Mouse (Mus musculus): ENCODE measurements around the gene Cd46. TPM values are rescaled to one million over a fixed set of nuclear protein-coding genes. Genes with fewer than 3 reads are reported as not detected.

Gene Cd46
- total and polyA plus RNA-seq, 2 experiments from 2014 or later: 1.2 to 3.4 TPM

DNA sequence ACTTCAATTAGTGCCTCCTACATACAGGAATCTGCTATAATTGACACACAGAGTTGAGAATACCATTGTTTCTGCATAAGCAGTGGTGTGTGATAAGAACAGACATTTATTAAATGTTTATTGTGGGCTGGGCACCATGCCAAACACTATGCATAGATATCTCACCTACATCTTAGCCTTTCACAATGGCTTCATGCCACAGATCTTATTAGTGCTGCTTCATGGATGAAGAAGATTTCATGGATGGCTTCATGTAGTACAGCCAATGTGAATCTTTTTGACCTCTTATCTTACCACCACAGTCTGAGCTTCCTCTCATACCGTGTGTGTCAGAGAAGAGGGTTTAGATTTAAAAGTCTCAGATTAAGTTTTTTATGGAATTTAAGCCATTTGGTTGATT lies 87.9 kb downstream of the Cd46 start:
- Histone ChIP-seq H3K4me1 (ENCODE audit: insufficient read depth, low read length) (no peaks in the 10 kb centered on the region), H3K36me3 (ENCODE audit: insufficient read depth, low read length) (no peaks in the 10 kb centered on the region), H3K4me3 (ENCODE audit: low read depth, low read length) (no peak overlapping the region), H3K27ac (ENCODE audit: low read depth, low read length) (no peak overlapping the region), H3K4me2 (ENCODE audit: low read depth, low read length, poor library complexity, severe bottlenecking) (no peak overlapping the region), H3K9ac (replicated peaks; ENCODE audit: low read length, poor library complexity, severe bottlenecking) (no peak overlapping the region), H3K27me3 (ENCODE audit: insufficient read depth, low read length) (no peaks in the 10 kb centered on the region), H3K9me3 (ENCODE audit: low read length) (no peaks in the 10 kb centered on the region)
- DNase-seq (ENCODE audit: low spot score) (peak; percentile 26), ATAC-seq (ENCODE audit: low FRiP score) (no peak)
- 58% methylated on average over 1 of the region's 1 CpGs for WGBS
- no peak for TF ChIP-seq CTCF (IDR thresholded peaks at IDR 0.05)

GRCm38 (mm10) chr1:195003328-195003727 lies 88.7 kb downstream of the Cd46 start:
- H3K9ac ChIP-seq (replicated peaks; ENCODE audit: low read length, poor library complexity, severe bottlenecking): no peak overlapping the region
- ATAC-seq (ENCODE audit: low FRiP score): no peak
- WGBS: 85% methylated on average over 4 of the region's 4 CpGs
- H3K27me3 ChIP-seq (ENCODE audit: insufficient read depth, low read length): no peaks in the 10 kb centered on the region
- H3K27ac ChIP-seq (ENCODE audit: low read depth, low read length): no peak overlapping the region
- no peaks in the 10 kb centered on the region for H3K9me3 ChIP-seq (ENCODE audit: low read length)
- no peaks in the 10 kb centered on the region for H3K36me3 ChIP-seq (ENCODE audit: insufficient read depth, low read length)
- H3K4me1 ChIP-seq (ENCODE audit: insufficient read depth, low read length): no peaks in the 10 kb centered on the region
- DNase-seq (ENCODE audit: low spot score): no peak
- no peak overlapping the region for H3K4me3 ChIP-seq (ENCODE audit: low read depth, low read length)
- TF ChIP-seq CTCF (IDR thresholded peaks at IDR 0.05): no peak
- H3K4me2 ChIP-seq (ENCODE audit: low read depth, low read length, poor library complexity, severe bottlenecking): no peak overlapping the region

- Histone ChIP-seq H3K9ac (replicated peaks; ENCODE audit: low read length, poor library complexity, severe bottlenecking) (no peak overlapping the region), H3K4me3 (ENCODE audit: low read depth, low read length) (no peak overlapping the region), H3K4me2 (ENCODE audit: low read depth, low read length, poor library complexity, severe bottlenecking) (no peak overlapping the region), H3K27ac (ENCODE audit: low read depth, low read length) (no peak overlapping the region), H3K27me3 (ENCODE audit: insufficient read depth, low read length) (no peaks in the 10 kb centered on the region), H3K36me3 (ENCODE audit: insufficient read depth, low read length) (no peaks in the 10 kb centered on the region), H3K9me3 (ENCODE audit: low read length) (no peaks in the 10 kb centered on the region), H3K4me1 (ENCODE audit: insufficient read depth, low read length) (no peaks in the 10 kb centered on the region)
- 94% methylated on average over 1 of the region's 1 CpGs for WGBS
- no peak for DNase-seq (ENCODE audit: low spot score)
- TF ChIP-seq CTCF (IDR thresholded peaks at IDR 0.05): no peak
- ATAC-seq (ENCODE audit: low FRiP score): no peak
Observed at GRCm38 (mm10) chr1:194998396-194998795, 93.7 kb downstream of the Cd46 start.

DNA sequence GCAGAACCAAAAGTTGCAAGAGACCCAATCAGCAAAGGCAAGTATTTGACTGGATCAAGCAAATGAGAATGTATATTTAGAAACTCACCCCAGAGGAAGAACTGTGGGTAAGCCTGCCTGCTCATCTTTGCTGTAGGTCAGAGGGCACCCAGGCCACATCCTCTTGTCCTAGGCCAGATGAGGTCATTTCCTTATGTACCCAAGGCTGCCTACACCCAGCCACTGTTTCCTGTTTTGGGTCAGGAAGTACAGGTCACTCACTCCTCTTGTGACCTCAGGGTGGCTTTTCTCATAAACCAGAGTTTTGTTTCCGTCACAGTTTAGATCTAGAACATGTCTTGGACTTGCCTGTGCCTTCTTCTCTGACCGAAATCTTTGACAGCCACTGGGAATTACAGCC lies 96.9 kb downstream of the Cd46 start:
- no peak overlapping the region for H3K27ac ChIP-seq (ENCODE audit: low read depth, low read length)
- ATAC-seq (ENCODE audit: low FRiP score): no peak
- H3K36me3 ChIP-seq (ENCODE audit: insufficient read depth, low read length): no peaks in the 10 kb centered on the region
- no peak overlapping the region for H3K9ac ChIP-seq (replicated peaks; ENCODE audit: low read length, poor library complexity, severe bottlenecking)
- WGBS: 88% methylated on average over 2 of the region's 2 CpGs
- no peaks in the 10 kb centered on the region for H3K4me1 ChIP-seq (ENCODE audit: insufficient read depth, low read length)
- H3K4me3 ChIP-seq (ENCODE audit: low read depth, low read length): no peak overlapping the region
- no peaks in the 10 kb centered on the region for H3K27me3 ChIP-seq (ENCODE audit: insufficient read depth, low read length)
- TF ChIP-seq CTCF (IDR thresholded peaks at IDR 0.05): no peak
- no peak for DNase-seq (ENCODE audit: low spot score)
- H3K9me3 ChIP-seq (ENCODE audit: low read length): no peaks in the 10 kb centered on the region
- H3K4me2 ChIP-seq (ENCODE audit: low read depth, low read length, poor library complexity, severe bottlenecking): no peak overlapping the region

- H3K27ac ChIP-seq (ENCODE audit: low read depth, low read length): no peak overlapping the region
- H3K9me3 ChIP-seq (ENCODE audit: low read length): no peaks in the 10 kb centered on the region
- no peaks in the 10 kb centered on the region for H3K4me1 ChIP-seq (ENCODE audit: insufficient read depth, low read length)
- no peaks in the 10 kb centered on the region for H3K27me3 ChIP-seq (ENCODE audit: insufficient read depth, low read length)
- no peak overlapping the region for H3K4me2 ChIP-seq (ENCODE audit: low read depth, low read length, poor library complexity, severe bottlenecking)
- DNase-seq (ENCODE audit: low spot score) (no peak), ATAC-seq (ENCODE audit: low FRiP score) (no peak)
- no peak overlapping the region for H3K9ac ChIP-seq (replicated peaks; ENCODE audit: low read length, poor library complexity, severe bottlenecking)
- H3K4me3 ChIP-seq (ENCODE audit: low read depth, low read length): no peak overlapping the region
- WGBS: 79% methylated on average over 5 of the region's 5 CpGs
- no peaks in the 10 kb centered on the region for H3K36me3 ChIP-seq (ENCODE audit: insufficient read depth, low read length)
- TF ChIP-seq CTCF (IDR thresholded peaks at IDR 0.05): no peak
Observed at GRCm38 (mm10) chr1:194994262-194994661, 97.8 kb downstream of the Cd46 start.

GRCm38 (mm10) chr1:194993409-194993988 lies 98.5 kb downstream of the Cd46 start:
- H3K4me1 ChIP-seq (ENCODE audit: insufficient read depth, low read length): no peaks in the 10 kb centered on the region
- H3K36me3 ChIP-seq (ENCODE audit: insufficient read depth, low read length): no peaks in the 10 kb centered on the region
- H3K27me3 ChIP-seq (ENCODE audit: insufficient read depth, low read length): no peaks in the 10 kb centered on the region
- no peak overlapping the region for H3K4me2 ChIP-seq (ENCODE audit: low read depth, low read length, poor library complexity, severe bottlenecking)
- no peak overlapping the region for H3K4me3 ChIP-seq (ENCODE audit: low read depth, low read length)
- DNase-seq (ENCODE audit: low spot score): no peak
- H3K27ac ChIP-seq (ENCODE audit: low read depth, low read length): no peak overlapping the region
- no peak for ATAC-seq (ENCODE audit: low FRiP score)
- no peaks in the 10 kb centered on the region for H3K9me3 ChIP-seq (ENCODE audit: low read length)
- no peak for TF ChIP-seq CTCF (IDR thresholded peaks at IDR 0.05)
- 86% methylated on average over 1 of the region's 1 CpGs for WGBS
- H3K9ac ChIP-seq (replicated peaks; ENCODE audit: low read length, poor library complexity, severe bottlenecking): no peak overlapping the region

All from midbrain, postnatal 0 days (tissue).